Mouse (Mus musculus) hindbrain, embryonic 16.5 days (tissue): ENCODE data around the gene Eid3. TPM values are rescaled to one million over a fixed set of nuclear protein-coding genes. Genes with fewer than 3 reads are reported as not detected.
A peak's percentile ranks its signal among the peaks of the same experiment; 100 is the strongest.

Experiments used
- ATAC-seq: fragments of 200-750 bp; cut with Nextera tagmentation; 2 replicates; pipeline ENCODE4 v1.8.0; 2017; ENCODE audit warnings: moderate TSS enrichment, moderate library complexity
- H3K27ac ChIP-seq: fragments of 300-500 bp; sonication (generic); 2 replicates; pipeline ENCODE4 v1.5.1; 2014; ENCODE audit warnings: low read depth, mild to moderate bottlenecking, control low read depth, low read length, moderate library complexity
- H3K27me3 ChIP-seq: fragments of 300-500 bp; sonication (generic); replicated peaks from 2 replicates; pipeline ENCODE4 v1.6.1; 2014; ENCODE audit warnings: low read length; ENCODE audit not compliant: control insufficient read depth, insufficient read depth
- H3K36me3 ChIP-seq: fragments of 300-500 bp; sonication (generic); 2 replicates; pipeline ENCODE4 v1.6.1; 2014; ENCODE audit warnings: mild to moderate bottlenecking, low read length, moderate library complexity, mixed read lengths; ENCODE audit not compliant: control insufficient read depth, insufficient read depth
- H3K4me1 ChIP-seq: fragments of 300-500 bp; sonication (generic); 2 replicates; pipeline ENCODE4 v1.6.1; 2014; ENCODE audit warnings: low read depth, low read length; ENCODE audit not compliant: control insufficient read depth, insufficient read depth
- H3K4me2 ChIP-seq: fragments of 300-500 bp; sonication (generic); 2 replicates; pipeline ENCODE4 v1.6.1; 2014; ENCODE audit warnings: mild to moderate bottlenecking, low read length, control low read depth, moderate library complexity
- H3K4me3 ChIP-seq: fragments of 300-500 bp; sonication (generic); 2 replicates; pipeline ENCODE4 v1.5.1; 2014; ENCODE audit warnings: mild to moderate bottlenecking, low read length, control low read depth, moderate library complexity
- H3K9ac ChIP-seq: fragments of 300-500 bp; sonication (generic); 2 replicates; pipeline ENCODE4 v1.6.1; 2014; ENCODE audit warnings: low read depth, mild to moderate bottlenecking, control low read depth, low read length, moderate library complexity
- H3K9me3 ChIP-seq: fragments of 300-500 bp; sonication (generic); 2 replicates; pipeline ENCODE4 v1.6.1; 2014; ENCODE audit warnings: mild to moderate bottlenecking, low read length, moderate library complexity; ENCODE audit not compliant: control insufficient read depth
- whole genome bisulfite sequencing: fragments of 180-500 bp; shearing (Covaris S2); extraction: QIAGEN DNeasy Blood & Tissue Kit; methylation state at CpG from one replicate; pipeline ENCODE4 v1.1.7; 2014; 5-methylcytosine and 5-hydroxymethylcytosine counted together
- polyA plus RNA-seq: library from polyadenylated mRNA; unstranded; fragments of >200 nt; fragmentation: Nextera tagmentation; extraction: Ambion mirVana; gene quantifications from 2 replicates; pipeline ENCODE4 v1.2.1, GENCODE M21; 2015

The Eid3 gene
- polyA plus RNA-seq, 1 experiment from 2014 or later, result 0.35 TPM

- Histone ChIP-seq H3K27me3 (no peaks in the 10 kb centered on the region), H3K36me3 (no peaks in the 10 kb centered on the region), H3K27ac (peak overlapping the region; percentile 86), H3K4me1 (peaks cover 27% of the 10 kb centered on the region), H3K9ac (peak overlapping the region; percentile 84), H3K9me3 (no peaks in the 10 kb centered on the region), H3K4me2 (peak overlapping the region; percentile 78), H3K4me3 (peak overlapping the region; percentile 73)
- ATAC-seq, result peak; percentile 88
- WGBS, result under 1% methylated on average over 49 of the region's 49 CpGs
Measured at GRCm38 (mm10) chr10:82858691-82859532, 7.5 kb upstream of the Eid3 start.

GRCm38 (mm10) chr10:82859533-82859915 is 6.9 kb upstream of the Eid3 start:
- no peaks in the 10 kb centered on the region for H3K9me3 ChIP-seq
- H3K36me3 ChIP-seq, result no peaks in the 10 kb centered on the region
- ATAC-seq, result peak; percentile 52
- WGBS, result 0% methylated on average over 8 of the region's 8 CpGs
- H3K27me3 ChIP-seq, result no peaks in the 10 kb centered on the region
- peak overlapping the region; percentile 73 for H3K4me3 ChIP-seq
- peak overlapping the region; percentile 86 for H3K27ac ChIP-seq
- H3K9ac ChIP-seq, result peak overlapping the region; percentile 84
- peaks cover 28% of the 10 kb centered on the region for H3K4me1 ChIP-seq
- H3K4me2 ChIP-seq, result peak overlapping the region; percentile 78

- Histone ChIP-seq H3K9ac (peak overlapping the region; percentile 74), H3K9me3 (no peaks in the 10 kb centered on the region), H3K36me3 (no peaks in the 10 kb centered on the region), H3K27me3 (no peaks in the 10 kb centered on the region), H3K4me2 (peak overlapping the region; percentile 78), H3K4me3 (peak overlapping the region; percentile 73), H3K27ac (peak overlapping the region; percentile 91), H3K4me1 (peaks cover 28% of the 10 kb centered on the region)
- ATAC-seq, result peak; percentile 70
- 0% methylated on average over 50 of the region's 50 CpGs for WGBS
Measured at GRCm38 (mm10) chr10:82860181-82860928, 6.1 kb upstream of the Eid3 start.

GRCm38 (mm10) chr10:82860929-82861315 is 5.5 kb upstream of the Eid3 start:
- H3K4me2 ChIP-seq, result peak overlapping the region; percentile 78
- no peaks in the 10 kb centered on the region for H3K9me3 ChIP-seq
- no peaks in the 10 kb centered on the region for H3K27me3 ChIP-seq
- WGBS, result 4% methylated on average over 8 of the region's 8 CpGs
- peak overlapping the region; percentile 73 for H3K4me3 ChIP-seq
- H3K9ac ChIP-seq, result peak overlapping the region; percentile 74
- peak overlapping the region; percentile 91 for H3K27ac ChIP-seq
- no peak for ATAC-seq
- no peaks in the 10 kb centered on the region for H3K36me3 ChIP-seq
- H3K4me1 ChIP-seq, result peaks cover 28% of the 10 kb centered on the region

DNA sequence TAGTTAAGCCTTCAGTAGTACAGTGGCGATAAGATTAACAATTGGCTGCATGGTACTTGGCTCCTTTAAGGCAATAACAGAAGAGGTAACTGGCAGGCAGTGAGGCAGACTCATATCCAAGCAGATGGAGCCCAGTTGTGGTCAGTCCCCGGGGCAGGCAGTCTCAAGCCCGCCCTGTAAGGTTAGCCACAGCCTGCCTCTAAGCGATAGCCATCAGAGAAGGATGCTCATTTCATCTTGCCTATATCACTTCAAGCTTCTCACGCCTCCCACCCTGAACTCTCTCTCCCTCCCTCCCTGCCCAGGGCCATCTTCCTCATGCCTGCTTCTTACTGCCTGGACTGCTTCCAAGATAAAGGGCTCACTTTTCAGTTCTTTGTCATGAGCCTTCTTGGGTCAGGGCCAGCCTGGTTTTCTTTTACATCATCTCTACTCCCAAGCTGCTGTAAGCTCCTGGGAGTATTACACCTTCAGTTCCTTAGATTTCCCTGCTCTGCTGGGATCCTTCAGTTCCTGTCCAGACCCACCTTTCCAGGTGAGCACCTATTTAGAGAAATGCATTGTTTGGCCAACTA is 3.2 kb upstream of the Eid3 start:
- no peaks in the 10 kb centered on the region for H3K27me3 ChIP-seq
- H3K36me3 ChIP-seq, result no peaks in the 10 kb centered on the region
- H3K4me3 ChIP-seq, result no peak overlapping the region
- 66% methylated on average over 5 of the region's 5 CpGs for WGBS
- H3K9ac ChIP-seq, result no peak overlapping the region
- H3K4me1 ChIP-seq, result peaks cover 28% of the 10 kb centered on the region
- no peaks in the 10 kb centered on the region for H3K9me3 ChIP-seq
- H3K27ac ChIP-seq, result peak overlapping the region; percentile 42; the same call in 1 of the 2 replicates
- H3K4me2 ChIP-seq, result 0 out of 2 replicates have a peak overlapping the region, but pooled peaks have one; percentile 5
- no peak for ATAC-seq

DNA sequence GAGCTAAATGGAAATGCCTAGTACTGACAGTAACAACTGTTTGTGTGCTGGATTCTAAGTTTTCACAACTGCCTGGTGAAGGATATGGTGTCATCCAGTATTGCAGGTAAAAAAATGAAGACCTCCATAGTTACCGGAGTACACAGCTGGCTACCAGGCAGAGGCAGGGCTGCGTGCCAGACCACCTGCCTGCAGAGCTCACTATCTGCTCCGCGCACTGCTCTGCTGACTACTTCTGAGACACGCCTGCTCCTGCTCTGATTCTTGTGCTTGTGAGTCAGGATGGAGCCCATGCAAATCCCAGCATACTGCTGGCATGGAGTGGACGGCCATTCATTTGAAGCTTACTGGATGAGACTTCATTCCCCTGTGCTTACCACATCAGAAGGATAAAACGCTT is 2.6 kb upstream of the Eid3 start:
- Histone ChIP-seq H3K9ac (no peak overlapping the region), H3K36me3 (no peaks in the 10 kb centered on the region), H3K27ac (no peak overlapping the region), H3K4me1 (peaks cover 28% of the 10 kb centered on the region), H3K27me3 (no peaks in the 10 kb centered on the region), H3K4me3 (no peak overlapping the region), H3K4me2 (no peak overlapping the region), H3K9me3 (no peaks in the 10 kb centered on the region)
- WGBS, result 57% methylated on average over 7 of the region's 7 CpGs
- no peak for ATAC-seq

DNA sequence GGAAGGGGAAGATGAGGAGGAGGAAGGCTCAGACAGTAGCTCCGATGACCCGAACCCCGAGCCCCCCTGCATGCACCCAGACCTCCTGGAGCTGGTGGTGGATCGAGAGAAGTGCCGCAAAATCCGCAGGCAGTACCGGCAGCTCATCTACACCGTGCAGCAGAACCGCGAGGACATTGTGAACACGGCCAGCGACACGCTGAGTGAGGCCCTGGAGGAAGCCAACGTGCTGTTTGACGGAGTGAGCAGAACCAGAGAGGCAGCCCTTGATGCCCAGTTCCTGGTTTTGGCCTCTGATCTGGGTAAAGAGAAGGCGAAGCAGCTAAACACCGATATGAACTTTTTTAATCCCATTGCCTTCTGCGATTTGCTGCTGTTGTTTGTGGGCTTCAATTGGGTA is 406 bp downstream of the Eid3 start:
- Histone ChIP-seq H3K4me2 (peak overlapping the region; percentile 32; the same call in 1 of the 2 replicates), H3K9me3 (no peaks in the 10 kb centered on the region), H3K4me3 (peak overlapping the region; percentile 2; the same call in 1 of the 2 replicates), H3K36me3 (no peaks in the 10 kb centered on the region), H3K27ac (no peak overlapping the region), H3K4me1 (peaks cover 19% of the 10 kb centered on the region), H3K27me3 (no peaks in the 10 kb centered on the region), H3K9ac (no peak overlapping the region)
- no peak for ATAC-seq
- WGBS, result 76% methylated on average over 18 of the region's 18 CpGs

DNA sequence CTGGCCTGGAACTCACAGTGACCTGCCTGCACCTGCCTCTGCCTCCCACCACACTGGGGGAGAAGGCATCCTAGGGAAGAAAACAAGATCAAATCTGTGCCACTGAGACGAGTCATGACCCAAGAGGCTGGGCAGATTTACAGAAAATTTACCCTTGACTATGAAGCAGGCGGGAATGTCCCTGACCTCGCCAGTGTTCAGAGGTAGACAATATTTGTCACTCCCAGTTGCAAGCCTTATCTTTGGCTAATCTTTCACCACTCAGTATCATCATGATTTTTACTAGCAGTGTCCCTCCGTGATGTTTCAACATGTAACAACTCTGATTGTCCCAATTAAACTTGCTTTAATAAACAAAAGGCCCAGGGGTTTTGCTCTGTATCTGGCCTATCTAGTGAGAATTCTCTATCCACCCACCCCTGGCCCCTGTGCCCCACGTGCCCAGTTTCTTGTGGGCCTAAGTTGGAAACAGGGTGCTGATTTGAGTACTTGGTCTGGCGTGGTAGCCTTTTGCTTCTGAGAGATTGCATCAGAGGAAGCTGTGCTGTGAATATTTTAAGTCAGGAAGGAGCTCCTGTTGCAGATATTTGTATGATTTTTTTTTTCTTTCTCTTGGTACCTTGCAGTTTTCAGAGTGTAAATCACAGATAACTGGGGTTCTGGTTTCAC is 2.1 kb downstream of the Eid3 start:
- no peak overlapping the region for H3K9ac ChIP-seq
- no peaks in the 10 kb centered on the region for H3K27me3 ChIP-seq
- WGBS, result 86% methylated on average over 6 of the region's 6 CpGs
- H3K4me1 ChIP-seq, result peaks cover 4% of the 10 kb centered on the region
- no peak overlapping the region for H3K27ac ChIP-seq
- no peaks in the 10 kb centered on the region for H3K36me3 ChIP-seq
- no peak for ATAC-seq
- no peaks in the 10 kb centered on the region for H3K9me3 ChIP-seq
- H3K4me3 ChIP-seq, result no peak overlapping the region
- no peak overlapping the region for H3K4me2 ChIP-seq
